Mouse (Mus musculus) retina, postnatal 7 days (tissue): ENCODE results near the gene Cfap299.

ENCODE experiments used
- DNase-seq: peaks from one replicate; pipeline ENCODE4 v3.0.0-alpha.2; 2012; ENCODE audit warnings: low read depth, low spot score

Gene Cfap299

DNA sequence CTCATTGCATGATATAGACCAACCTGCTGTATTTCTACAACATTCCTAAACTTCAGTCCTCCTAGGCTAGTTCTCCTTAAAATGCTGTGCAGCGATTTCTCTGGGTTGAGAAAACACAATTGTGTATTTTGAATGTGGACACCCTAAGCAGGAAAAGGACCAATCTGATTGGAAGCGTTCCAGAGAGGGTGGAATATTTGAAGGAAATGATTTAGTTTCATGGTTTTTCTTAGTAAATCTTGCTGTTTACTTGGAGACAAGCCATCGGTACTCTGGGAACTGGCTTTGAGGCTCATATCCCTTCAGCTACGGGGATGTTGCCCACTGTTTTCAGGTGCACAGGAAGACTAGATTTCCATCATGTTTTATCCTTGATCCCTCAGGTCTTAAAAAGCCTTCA is 288.3 kb downstream of the Cfap299 start:
- no peak for DNase-seq

DNA sequence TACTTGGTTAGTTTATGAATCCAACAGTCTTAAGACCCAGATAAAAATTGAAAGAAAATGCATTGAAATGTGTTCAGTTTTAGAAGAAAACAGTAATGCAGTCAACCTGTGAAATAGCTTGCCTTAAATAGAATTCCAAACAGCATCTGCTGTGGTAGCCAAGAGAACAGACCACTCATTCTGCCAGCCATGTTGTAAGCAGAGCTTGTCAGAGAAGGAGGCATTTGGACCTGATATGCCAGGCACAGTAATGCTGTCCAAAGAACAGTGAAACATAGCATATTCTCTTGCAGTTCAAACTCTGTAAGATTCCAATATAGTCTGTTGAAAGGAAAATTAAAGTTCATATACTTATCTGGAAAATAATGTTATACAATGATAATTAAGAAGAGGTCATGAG is 321.2 kb downstream of the Cfap299 start:
- no peak for DNase-seq

DNA sequence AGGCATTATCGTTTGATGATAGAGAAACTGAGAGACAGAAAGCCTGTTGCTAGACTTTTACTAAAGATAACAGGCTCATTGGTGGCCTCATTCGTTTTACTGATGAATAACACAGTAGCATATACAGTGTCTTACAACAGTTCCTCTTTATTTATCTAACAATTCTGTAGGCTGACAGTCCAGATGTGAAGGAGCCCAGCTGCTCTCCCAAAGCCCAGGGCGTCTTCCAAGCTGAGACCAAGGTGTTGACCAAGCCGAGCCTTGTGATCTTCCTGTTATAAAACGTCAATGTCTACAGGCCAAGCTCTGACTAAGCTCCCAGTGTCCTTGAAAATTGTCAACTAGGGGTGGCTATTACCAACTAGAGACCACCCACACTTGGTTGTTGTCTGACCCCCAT is 321.9 kb downstream of the Cfap299 start:
- no peak for DNase-seq

DNA sequence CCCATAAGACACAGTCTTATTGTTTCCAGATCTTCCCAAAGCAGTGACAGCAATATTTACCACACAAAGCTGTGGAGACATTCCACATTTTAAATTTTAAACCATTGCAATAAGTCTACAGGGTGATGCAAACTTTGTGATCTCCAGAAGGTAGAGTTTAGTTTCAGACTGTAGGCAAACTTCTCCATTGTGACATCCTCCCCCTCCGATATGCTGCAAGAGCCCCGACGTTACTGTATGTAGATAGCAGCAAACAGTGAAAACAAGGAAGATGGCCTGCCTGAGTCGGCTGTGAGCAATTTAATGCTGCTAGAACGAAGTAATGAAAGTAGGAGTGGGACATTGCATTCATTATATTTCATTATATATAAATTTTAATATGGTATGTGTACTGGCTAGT is 359.1 kb downstream of the Cfap299 start:
- DNase-seq = no peak

DNA sequence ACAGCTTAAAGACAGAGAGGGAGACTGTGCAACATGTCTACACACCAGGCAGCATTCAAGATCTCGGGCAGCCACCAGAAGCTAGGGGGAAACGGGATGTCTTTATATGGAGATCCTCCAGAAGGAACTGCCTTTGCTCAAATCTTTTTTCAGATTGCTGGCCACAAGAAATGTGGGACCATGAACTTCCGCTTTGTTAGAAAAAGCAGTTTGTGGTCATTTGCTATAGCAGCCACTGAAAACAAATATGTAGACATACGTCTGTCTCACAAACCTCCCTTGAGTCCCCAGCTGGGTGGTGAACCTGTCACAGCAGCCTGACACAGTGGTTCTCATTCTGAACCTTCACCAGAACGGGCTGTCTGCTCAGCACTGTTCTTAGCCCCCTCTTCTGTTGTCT is 363.0 kb downstream of the Cfap299 start:
- DNase-seq = no peak

DNA sequence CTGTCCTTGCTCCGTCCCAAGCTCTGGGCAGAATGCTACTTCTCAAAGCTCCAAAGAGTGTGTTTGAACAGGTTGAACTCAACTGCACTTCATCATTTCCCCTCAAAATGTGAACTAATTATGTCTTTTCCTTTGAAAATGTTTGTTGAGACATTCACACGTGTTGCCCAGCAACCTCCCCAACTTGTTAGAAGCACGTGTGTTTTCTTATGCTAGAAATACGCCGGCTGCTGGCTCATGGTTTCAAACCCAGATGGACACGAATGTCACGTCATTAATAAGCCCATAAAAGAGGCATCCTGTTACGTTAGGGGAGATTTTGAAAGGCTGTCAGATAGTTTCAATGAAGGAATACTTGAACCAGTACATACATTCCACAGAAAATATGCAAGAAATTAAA is 367.2 kb downstream of the Cfap299 start:
- no peak for DNase-seq

DNA sequence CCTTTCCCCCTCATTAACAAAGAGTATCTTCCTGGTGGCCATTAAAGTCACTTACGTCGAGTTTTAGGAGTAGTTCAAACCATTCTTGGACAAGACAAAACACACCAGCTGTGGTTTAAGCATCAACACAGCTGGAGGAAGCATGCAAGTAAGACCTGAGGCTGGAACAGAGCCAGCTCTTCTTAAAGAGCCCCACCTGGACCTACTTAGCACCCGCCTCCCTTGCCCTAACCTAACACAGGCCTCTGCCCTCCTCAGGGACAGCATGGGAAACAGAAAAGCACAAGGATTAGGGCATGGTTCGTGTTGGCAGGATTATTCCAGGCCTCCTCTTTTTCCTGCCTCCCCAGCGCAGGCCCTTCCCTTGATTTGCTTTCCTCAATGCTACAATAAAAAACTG is 374.9 kb downstream of the Cfap299 start:
- DNase-seq = no peak

DNA sequence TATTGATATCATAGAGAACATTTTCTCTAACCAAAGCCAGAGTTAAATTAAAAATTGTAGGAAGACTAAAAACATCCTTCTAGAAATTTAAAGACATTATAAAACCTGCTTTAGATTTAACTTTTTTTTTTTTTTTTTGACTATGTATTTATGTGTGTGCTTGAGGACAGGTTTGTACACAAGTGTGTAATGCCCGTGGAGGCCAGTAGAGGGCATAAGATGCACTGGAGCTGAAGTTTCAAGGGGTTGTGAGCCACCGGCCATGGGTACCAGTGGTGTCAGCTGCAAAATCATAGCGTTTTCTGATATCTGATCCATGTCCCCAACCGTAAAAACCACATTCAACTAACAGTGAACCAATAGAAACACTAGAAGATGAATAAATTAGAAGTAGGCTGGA is 377.5 kb downstream of the Cfap299 start:
- no peak for DNase-seq

DNA sequence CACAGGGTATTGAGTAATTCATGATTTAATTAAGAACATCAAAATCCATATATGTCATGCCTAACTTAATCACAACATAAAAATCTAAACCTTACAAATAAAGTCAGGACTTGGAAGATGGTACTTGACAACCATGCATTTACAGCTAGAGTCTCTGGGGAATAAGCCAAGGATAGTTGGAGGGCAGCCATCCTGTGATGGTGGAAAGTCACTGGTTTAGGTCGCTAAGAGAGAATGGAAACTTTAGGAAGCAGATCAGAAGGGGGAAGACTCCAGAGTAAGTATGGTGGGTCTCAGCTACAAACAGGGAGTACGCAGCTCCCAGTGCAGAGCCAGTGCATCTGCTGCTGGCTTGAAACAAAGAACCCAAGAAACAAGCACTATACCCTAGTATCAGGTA is 386.3 kb downstream of the Cfap299 start:
- no peak for DNase-seq

DNA sequence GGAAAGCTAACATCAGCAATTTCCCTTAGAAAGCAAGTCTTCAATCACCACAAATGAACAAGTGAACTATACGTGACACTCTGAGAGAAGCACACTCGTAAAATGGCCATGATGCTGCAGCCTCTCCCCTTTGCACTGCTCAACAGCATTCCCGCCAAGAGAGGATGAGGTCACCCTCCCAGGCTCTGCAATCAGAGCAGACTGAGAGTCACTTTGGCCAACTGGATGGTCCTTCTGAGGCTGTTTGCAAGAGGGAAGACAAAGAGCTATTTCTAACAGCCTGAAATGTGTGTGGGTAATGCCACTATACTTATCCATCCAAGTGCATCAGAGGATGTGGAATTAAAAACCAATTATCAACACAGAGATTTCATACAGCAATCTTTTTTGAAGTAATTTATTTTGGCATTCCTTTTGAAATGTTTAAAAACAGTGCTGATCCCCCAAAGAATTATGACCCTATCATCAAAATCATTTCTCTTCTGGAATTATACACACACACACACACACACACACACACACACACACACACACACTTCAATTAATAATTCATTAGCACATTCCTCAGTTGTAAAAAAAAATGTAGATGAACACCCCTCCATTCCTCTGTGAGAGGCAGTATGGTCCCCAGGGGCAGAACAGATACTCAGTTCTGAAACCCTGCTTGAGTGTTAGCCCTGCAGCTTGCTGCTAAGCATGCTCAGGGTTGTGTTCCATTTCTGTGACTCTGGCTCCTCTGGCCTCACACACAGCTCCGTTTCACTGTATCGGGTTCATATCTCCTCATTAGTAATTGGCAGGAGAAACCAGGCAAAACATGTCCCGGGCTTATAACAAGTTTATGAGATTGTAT is 403.3 kb downstream of the Cfap299 start:
- peak; percentile 14 for DNase-seq

DNA sequence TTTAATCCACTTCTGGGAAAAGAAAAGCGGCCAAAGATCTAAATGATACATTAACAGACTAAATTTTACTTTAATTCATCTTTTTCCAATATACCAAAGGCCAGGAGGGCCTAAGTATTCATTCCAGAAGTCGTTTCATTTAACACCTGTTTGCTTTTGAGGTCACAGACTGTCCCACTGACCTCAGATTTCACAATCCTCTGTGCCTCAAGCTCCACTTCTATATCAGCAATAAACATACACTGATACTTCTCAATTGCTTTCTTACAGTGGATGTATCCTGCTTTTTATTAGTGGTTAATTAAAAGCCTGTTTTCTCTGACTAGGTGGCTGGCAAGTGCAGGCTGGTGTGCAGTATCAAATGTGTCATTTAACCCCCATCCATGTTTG is 403.9 kb downstream of the Cfap299 start:
- no peak for DNase-seq

DNA sequence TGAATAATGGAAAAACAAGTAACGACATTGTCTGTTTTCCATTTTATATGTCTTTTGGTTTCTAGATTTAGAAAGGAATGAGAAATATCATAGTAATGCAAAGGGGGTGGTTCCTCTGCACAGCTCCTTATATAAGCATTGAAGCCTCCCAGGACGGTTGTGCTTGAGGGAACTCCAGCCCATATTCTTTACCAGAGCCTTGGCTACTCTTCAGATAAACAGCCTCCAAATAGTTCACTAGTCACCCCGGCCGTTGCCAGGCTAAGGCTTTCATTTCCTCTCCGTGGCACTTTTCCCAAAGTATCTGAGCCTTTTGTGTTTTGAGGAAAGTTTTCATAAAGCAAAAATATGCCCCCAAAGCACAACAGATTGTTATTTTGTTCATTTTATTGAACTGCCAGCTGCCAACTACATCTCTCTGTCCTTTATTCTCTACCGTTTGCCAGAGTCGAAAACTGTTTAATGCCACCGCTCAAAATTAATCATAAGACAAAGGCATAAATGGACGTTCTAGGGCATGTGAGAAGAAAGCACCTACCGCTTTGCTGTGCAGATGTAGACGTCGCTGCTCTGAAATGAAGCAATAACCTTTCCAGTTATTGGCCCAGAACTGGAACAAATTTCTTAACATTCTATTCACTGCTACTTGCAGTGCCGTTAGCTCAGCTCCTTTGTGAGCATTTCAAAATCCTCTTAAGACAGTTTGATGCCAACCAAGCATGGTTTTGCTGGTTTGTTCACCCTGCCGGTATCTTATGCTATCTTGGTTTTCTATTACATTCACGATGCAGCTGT is 433.0 kb downstream of the Cfap299 start:
- DNase-seq = no peak

DNA sequence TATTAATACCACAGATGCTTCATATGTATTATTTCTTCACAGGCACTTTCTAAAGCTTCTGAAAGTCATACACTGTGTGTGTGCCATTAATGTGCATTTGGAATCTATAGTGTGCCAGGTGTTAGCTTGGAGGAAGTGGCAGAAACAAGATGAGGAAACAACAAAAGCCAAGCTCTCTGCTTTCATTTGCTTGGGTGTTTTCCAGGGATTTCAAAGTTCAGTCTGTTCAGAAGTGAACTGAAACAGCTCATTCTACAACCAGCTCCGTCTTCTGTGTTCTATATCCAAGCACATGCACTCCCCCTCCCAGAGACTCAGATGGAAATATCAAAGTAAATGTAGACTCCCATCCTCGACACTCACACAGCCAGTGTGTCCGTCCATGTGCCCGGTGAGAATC is 449.5 kb downstream of the Cfap299 start:
- no peak for DNase-seq

DNA sequence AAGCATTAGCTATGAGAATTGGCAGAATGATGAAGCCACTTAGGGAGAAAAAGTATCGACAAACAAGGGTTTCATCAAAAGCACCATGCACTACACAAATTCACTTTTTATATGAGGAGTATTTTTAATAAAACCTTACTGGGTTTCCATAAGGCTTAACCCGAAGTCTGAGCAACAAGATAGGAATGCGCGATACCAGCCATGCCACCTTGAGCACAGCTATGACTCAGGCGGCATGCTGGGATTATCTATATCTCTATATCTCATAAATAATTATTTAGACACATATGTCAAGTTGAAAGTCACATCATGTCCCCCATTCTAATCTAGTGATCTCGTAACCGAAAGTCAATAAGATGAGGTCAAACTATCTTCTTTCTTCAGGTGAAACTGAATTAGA is 453.0 kb downstream of the Cfap299 start:
- DNase-seq = no peak

DNA sequence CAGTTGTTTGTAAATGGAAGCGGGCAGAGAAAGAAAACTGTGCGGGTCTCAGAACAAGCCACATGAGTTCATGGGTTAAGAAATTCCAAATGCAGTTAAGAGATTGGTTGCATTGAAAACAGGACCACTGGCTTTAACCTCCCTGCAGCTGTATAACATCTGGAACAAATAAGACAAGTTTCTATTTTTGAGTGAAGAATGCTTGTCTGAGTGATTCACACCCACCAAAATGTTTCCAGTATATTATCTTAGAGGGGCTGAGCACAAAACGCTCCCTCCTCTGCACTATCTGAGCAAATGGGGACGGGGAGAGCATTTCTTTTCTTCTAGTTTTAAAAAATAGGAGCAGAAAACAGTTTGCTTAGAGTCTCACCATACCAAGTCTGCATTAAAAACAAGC is 458.6 kb downstream of the Cfap299 start:
- DNase-seq = no peak

DNA sequence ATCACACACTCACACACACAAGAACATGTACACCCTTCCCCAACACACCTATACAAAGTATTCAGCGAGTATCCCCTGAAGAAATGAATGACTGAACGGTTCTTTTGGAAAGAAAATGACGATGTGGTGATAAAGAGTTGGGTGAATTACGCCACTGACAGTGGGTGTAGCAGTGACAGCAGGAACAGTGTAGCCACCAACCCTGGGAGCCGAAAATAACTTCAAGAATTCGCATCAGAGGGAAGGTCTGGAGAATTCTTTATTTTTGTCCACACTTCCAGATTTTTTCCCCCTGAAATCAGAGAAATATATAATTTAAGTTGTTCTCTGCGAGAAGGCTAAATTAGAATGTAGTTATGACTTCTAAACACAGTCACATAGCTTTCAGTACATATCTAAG is 459.5 kb downstream of the Cfap299 start:
- DNase-seq = no peak

DNA sequence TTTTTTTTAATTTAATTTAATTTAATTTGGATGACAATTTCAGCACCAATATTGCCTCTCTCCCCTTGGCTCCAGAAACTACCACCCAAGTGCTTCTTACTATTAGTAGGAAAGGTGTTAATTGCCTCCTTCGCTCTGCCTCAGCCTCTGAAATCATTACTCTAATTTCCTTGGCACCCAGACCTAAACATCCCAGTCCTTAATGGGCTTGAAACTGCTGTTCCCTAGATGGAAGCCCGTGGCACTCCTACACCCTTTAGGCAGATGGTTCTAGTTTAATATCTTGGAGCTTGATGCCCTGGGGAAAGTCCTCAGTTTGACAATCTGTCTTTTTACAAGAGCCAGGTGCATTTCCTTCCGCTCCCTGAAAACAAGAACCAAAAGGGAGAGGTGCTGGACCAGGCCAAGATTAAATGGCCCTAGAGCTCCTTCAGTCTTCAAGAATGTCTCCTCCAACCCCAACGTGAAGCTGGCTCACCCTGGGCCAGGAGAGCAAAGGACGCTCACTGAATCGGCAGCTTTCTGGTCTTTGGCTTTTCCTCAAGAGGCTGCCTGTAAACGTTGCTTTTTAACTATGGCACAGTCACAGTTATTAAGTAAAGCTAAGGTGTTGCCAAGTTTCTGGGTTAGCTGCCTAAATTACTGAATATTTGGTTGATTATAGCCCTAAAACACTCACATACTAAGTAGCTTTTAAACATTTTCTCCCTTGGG is 461.9 kb downstream of the Cfap299 start:
- no peak for DNase-seq

DNA sequence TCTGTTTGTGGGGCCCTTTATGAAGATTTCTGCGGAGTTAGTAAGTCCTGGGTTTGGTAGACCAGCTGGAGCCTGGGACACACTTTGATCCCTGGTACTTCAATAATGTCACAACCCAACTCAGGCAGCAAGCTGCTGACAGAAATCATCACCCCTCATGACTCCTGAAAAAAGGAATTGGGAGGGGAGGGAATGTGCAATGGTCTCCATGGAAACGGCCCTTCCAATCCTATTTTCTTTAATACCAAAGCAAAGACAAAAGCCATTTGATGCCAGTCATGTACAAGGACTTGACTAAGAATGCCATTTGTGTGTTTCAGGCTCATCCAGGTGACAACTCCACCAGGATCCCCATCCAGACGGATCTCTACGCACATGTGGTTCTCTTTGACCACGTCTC is 472.4 kb downstream of the Cfap299 start:
- DNase-seq = no peak

DNA sequence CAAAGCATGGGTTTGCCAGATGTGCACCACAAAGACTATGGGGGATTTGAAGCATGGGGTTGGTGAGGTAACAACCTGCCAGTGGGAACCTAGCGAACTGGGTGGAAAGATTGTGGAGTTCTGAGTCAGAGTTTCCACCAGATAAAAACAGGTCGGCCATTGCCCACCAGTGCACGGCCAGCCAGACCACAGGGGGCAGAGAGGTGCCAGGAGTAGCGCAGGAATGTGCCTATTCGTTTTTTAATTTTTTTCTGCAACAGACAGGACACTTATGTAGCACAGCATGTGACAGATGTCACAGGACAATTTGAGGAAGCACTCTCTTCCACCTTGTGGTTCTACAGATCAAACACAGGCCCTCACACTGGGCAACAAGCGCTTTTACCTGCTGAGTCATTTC is 475.7 kb downstream of the Cfap299 start:
- DNase-seq = no peak

DNA sequence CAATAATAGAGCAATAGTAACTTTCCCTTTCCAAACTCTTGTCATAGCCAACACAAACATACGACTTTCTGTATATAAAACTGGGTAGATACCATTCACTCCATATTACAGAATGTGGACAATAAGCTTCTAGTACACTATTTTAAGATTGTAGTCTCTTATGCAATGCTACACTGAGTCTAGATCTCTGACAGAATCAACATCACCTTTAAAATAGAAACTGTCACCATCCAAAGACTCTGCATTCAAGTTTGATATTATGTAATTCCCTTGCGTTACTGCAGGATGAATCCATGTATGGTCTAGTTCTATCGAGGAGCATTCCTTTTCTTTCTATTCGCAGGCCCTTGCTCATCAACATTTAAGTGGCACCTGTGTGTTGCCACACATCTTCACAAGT is 477.4 kb downstream of the Cfap299 start:
- no peak for DNase-seq

DNA sequence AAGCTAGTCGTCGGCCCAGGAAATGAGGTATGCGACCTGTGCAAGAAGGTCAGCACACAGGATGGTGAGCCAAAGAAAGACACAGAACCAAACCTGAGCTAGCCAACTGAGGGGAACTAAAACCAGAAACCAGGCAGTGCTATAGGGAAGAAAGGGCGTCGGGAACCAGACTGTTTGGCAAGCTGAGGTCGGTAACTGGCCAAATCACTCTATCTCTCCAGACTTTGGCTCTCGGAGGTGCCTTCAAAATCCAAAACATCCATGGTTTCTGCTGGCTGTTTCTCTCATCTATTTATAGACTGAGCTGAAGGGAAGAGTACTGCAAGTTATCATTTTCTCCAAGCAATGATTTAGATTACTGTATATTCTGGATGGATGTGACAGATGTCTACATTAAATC is 477.9 kb downstream of the Cfap299 start:
- no peak for DNase-seq

DNA sequence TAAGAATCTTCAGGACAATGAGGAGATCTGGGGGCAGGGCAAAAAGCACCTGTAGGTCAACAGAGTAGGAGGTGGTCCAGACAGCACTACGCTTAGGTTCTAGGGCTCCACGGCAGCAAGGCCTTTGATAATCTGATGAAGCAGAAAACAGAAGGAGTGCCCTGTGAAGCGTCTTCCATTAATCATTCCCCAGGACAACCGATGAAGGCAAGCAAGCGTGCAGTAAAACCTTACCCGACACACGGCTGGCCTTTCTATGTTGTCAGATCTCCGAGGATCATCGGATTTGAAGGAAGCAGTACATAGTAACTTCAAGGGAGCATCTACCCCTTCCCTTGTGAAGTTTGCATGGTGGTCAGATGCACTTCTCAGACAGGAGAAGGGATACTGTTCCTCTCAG is 478.8 kb downstream of the Cfap299 start:
- no peak for DNase-seq

DNA sequence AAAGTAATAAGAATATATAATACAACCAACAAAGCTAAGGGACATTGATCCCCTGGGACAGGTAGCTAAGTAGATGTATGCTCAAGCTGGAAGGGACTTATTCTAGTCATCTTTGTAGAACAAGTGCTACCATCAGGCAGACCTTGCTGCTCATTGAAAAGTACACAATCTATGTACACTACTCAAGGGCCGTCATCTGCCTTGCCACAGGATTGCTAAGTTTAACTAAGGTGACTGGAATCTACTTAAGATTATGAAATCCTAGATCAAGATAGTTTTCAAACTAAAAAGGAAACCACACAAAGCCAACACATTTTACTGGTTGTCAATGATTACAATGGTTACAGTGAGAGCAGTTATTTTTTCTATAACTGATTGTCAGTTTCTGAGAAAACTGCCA is 483.3 kb downstream of the Cfap299 start:
- no peak for DNase-seq
